Comparison of ENCODE assay signal across 8 mouse cellular contexts in genomic region chr11:115491356-115492083, GRCm38 (mm10). TPM values are rescaled to one million over a fixed set of nuclear protein-coding genes. Genes with fewer than 3 reads are reported as not detected.
DNase-seq lines count a peak whose midpoint lies in the region; ATAC-seq lines count a peak whose summit lies in the region.

Gene Nt5c (minus strand): TSS chr11:115491862.

- 0 out of 2 replicates have a peak, but pooled peaks cover 2% of the 10 kb centered on the region for H3K4me1 ChIP-seq in embryonic facial prominence, embryonic 11.5 days (ENCODE audit: control insufficient read depth, insufficient read depth, low read length)
- H3K4me1 ChIP-seq in midbrain, embryonic 11.5 days (ENCODE audit: control insufficient read depth, insufficient read depth, low read length), result peaks cover 7% of the 10 kb centered on the region

- ATAC-seq in embryonic facial prominence, embryonic 11.5 days (replicated peaks; ENCODE audit: insufficient number of reproducible peaks, low FRiP score, low TSS enrichment, low read depth), result peak; percentile 78
- ATAC-seq in granulocyte monocyte progenitor cell, adult 5-6 weeks (replicated peaks; ENCODE audit: poor library complexity, severe bottlenecking), result peak; percentile 97
- peak; percentile 89 for ATAC-seq in midbrain, embryonic 11.5 days (ENCODE audit: low FRiP score)

- H3K9me3 ChIP-seq in embryonic facial prominence, embryonic 11.5 days (replicated peaks; ENCODE audit: control insufficient read depth, low read length), result no peaks in the 10 kb centered on the region
- H3K9me3 ChIP-seq in midbrain, embryonic 11.5 days (ENCODE audit: control insufficient read depth, low read length), result no peaks in the 10 kb centered on the region

- peak; percentile 92 for DNase-seq in adrenal gland, postnatal 14 days
- peak; percentile 84 for DNase-seq in embryonic facial prominence, embryonic 11.5 days (ENCODE audit: low spot score)
- peak; percentile 79 for DNase-seq in kidney, adult 11 months
- DNase-seq in left cerebral cortex, postnatal 4 days, result peak; percentile 81
- peak; percentile 97 for DNase-seq in midbrain, embryonic 11.5 days (ENCODE audit: low spot score, missing footprints)
- DNase-seq in right cerebral cortex, postnatal 4 days, result peak; percentile 77
- peak; percentile 78 for DNase-seq in yolk sac, embryonic 10.5 days (ENCODE audit: low spot score)

- peak within 1 kb of the TSS; percentile 79 for H3K9ac ChIP-seq in embryonic facial prominence, embryonic 11.5 days (replicated peaks; ENCODE audit: low read length)
- peak within 1 kb of the TSS; percentile 81 for H3K9ac ChIP-seq in midbrain, embryonic 11.5 days (ENCODE audit: low read length)

- no peaks in the 10 kb centered on the region for H3K27me3 ChIP-seq in embryonic facial prominence, embryonic 11.5 days (ENCODE audit: control insufficient read depth, insufficient read depth, low read length)
- no peaks in the 10 kb centered on the region for H3K27me3 ChIP-seq in midbrain, embryonic 11.5 days (ENCODE audit: control insufficient read depth, insufficient read depth, low read length)

- peak within 1 kb of the TSS; percentile 62 for H3K27ac ChIP-seq in embryonic facial prominence, embryonic 11.5 days (replicated peaks; ENCODE audit: low read depth, low read length)
- H3K27ac ChIP-seq in midbrain, embryonic 11.5 days (ENCODE audit: low read depth, low read length), result peak within 1 kb of the TSS; percentile 59

- WGBS in embryonic facial prominence, embryonic 11.5 days, result under 1% methylated on average over 43 of the region's 43 CpGs
- under 1% methylated on average over 43 of the region's 43 CpGs for WGBS in midbrain, embryonic 11.5 days

- peak within 1 kb of the TSS; percentile 63 for H3K4me3 ChIP-seq in embryonic facial prominence, embryonic 11.5 days (ENCODE audit: low read depth, low read length)
- peak within 1 kb of the TSS; percentile 69 for H3K4me3 ChIP-seq in midbrain, embryonic 11.5 days (ENCODE audit: low read depth, low read length)

- H3K36me3 ChIP-seq in embryonic facial prominence, embryonic 11.5 days (replicated peaks; ENCODE audit: control insufficient read depth, insufficient read depth, low read depth, low read length), result no peaks in the 10 kb centered on the region
- no peaks in the 10 kb centered on the region for H3K36me3 ChIP-seq in midbrain, embryonic 11.5 days (ENCODE audit: control insufficient read depth, insufficient read depth, low read length)

- intact Hi-C loops in left cerebral cortex, postnatal 4 days (cut with DNase I), result no loop called here

- peak within 1 kb of the TSS; percentile 74 for H3K4me2 ChIP-seq in embryonic facial prominence, embryonic 11.5 days (ENCODE audit: low read depth, low read length)
- H3K4me2 ChIP-seq in midbrain, embryonic 11.5 days, result peak within 1 kb of the TSS; percentile 84

RNA-seq across cellular contexts. Expression of gene Nt5c, which starts in this region (rescaled TPM):
- 73.8 and 89.8 TPM in 2 replicates for total RNA-seq in adrenal gland, postnatal 14 days (2021)
- polyA plus RNA-seq in embryonic facial prominence, embryonic 11.5 days (2014; fragmentation: Nextera tagmentation; extraction: Ambion mirVana), result 67.4 and 70.7 TPM in 2 replicates
- total RNA-seq in granulocyte monocyte progenitor cell, adult 5-6 weeks (2014; fragmentation: Nextera tagmentation), result 75.8 and 96.5 TPM in 2 replicates
- total RNA-seq in granulocyte monocyte progenitor cell, adult 5-6 weeks (2017), result 113 and 118 TPM in 2 replicates
- total RNA-seq in left cerebral cortex, postnatal 4 days (2021), result 10 to 100 TPM; 57.4 to 70.8 TPM
- 68.3 and 69.8 TPM in 2 replicates for polyA plus RNA-seq in midbrain, embryonic 11.5 days (2014; fragmentation: Nextera tagmentation; extraction: Ambion mirVana)

Comparison
In these comparisons a context has a peak if more than half of its experiments do, and no peak if none do; other contexts are left out.
1. Peak in every context shown above with its lines: DNase-seq, ATAC-seq, H3K4me3 ChIP-seq and H3K27ac ChIP-seq.